Mouse (Mus musculus): Measurements from ENCODE around the gene Obox5.
"Not testable (repeated sequence)": the region's sequence is repeated elsewhere in the genome, so short reads cannot be mapped to it uniquely, and the experiment has no call there.

The Obox5 gene

DNA sequence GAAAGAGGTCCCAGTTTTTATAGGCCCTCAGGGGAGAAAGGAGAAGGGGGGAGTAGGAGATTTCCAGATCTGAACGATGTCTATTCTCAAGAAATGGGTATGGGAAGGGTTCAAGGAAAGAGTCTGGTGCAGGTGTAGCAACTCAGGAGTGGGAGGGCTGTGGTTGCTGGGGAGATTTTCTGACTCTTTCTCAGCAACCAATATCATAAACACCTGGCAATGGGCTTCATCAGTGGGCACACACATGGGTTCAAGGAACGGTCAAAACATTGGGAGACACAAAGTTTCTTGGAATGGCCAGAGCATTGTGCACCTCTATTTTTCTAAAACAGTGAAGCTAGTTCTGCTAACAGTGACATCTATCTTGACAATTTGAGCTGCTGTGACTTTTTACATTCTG, at the start of gene Obox5:
TSS of gene Obox5 (plus strand) at position 301 of the 400 bp plus-strand sequence.
- DNase-seq (ENCODE audit: low read depth, low spot score), result not testable (repeated sequence)

DNA sequence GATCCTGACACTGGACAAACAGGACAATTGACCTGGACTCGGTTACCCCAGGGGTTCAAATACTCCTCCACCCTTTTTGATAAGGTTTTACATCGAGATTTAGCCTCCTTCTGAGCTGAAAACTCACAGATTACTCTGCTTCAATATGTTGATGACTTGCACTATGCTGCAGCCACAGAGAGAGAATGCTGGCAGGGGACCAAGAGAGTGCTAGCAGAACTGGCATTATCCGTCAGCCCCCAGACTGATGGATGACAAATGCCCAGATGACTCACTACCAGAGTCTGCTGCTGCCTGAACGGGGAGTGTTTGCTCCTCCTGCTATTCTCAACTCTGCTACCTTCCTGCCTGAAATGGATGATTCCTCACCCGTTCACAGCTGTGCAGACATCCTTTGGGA, 635 bp upstream of the Obox5 start:
- not testable (repeated sequence) for DNase-seq (ENCODE audit: low read depth, low spot score)

Measured in R1 (cell line).